Mouse (Mus musculus) bone marrow, adult 2 months (tissue): ENCODE results near the gene Thsd7a.

Experiments
- CTCF ChIP-seq: fragments of 200-500 bp; IDR thresholded peaks from 2 replicates; pipeline ENCODE4 v1.5.1; 2011; ENCODE audit warnings: low read length, control low read depth; ENCODE audit not compliant: control insufficient read depth, insufficient read depth
- POLR2A ChIP-seq: fragments of 200-500 bp; IDR thresholded peaks from 2 replicates; pipeline ENCODE4 v1.6.1; 2011; ENCODE audit warnings: low read depth, mild to moderate bottlenecking, control low read depth, low read length, borderline replicate concordance; ENCODE audit not compliant: control insufficient read depth

- TF ChIP-seq CTCF: no peak
- TF ChIP-seq POLR2A: no peak
Measured at GRCm38 (mm10) chr6:12542496-12542895, 206.7 kb downstream of the Thsd7a start.
